Mouse (Mus musculus) bone marrow macrophage, adult 2 months (primary cell): ENCODE results near the gene Pex5l.

ENCODE experiments used
- CTCF ChIP-seq: IDR thresholded peaks from 2 replicates; pipeline ENCODE4 v1.5.1; 2012; ENCODE audit warnings: low read depth, mild to moderate bottlenecking, low read length, moderate library complexity
- POLR2A ChIP-seq: IDR thresholded peaks from 2 replicates; pipeline ENCODE4 v1.6.1; 2012; ENCODE audit warnings: mild to moderate bottlenecking, low read depth, low read length, borderline replicate concordance

GRCm38 (mm10) chr3:33001769-33002168 lies 141.3 kb downstream of the Pex5l start:
- no peak for TF ChIP-seq CTCF
- TF ChIP-seq POLR2A, result no peak
